Mouse (Mus musculus) heart, postnatal 14 days (tissue): ENCODE measurements around the gene Emid1. TPM values are rescaled to one million over a fixed set of nuclear protein-coding genes. Genes with fewer than 3 reads are reported as not detected.

Source experiments
- total RNA-seq, 2 experiments: library from RNA; stranded (reverse); gene quantifications; 2 replicates each; pipeline ENCODE4 v1.2.3; 2021

The Emid1 gene
- total RNA-seq, 2 experiments from 2014 or later = 4.1 to 4.6 TPM

Other genes starting within 250 kb of the Emid1 start
- under 1 TPM in 1 of 2 experiments, not detected in 1; 0.05 TPM for gene Nefh, start 204.2 kb downstream of the Emid1 start, total RNA-seq
- 10 to 100 TPM; 48.9 to 51.7 TPM for gene Ap1b1, start 165.4 kb downstream of the Emid1 start, total RNA-seq
- 1 to 10 TPM; 3.7 to 4.4 TPM for gene Rasl10a, start 94.1 kb downstream of the Emid1 start, total RNA-seq
- gene Gas2l1, start 86.9 kb downstream of the Emid1 start, total RNA-seq = 10 to 100 TPM; 17.8 to 18.7 TPM
- 10 to 100 TPM; 18.7 to 20.5 TPM for gene Rhbdd3, start 53.3 kb downstream of the Emid1 start, total RNA-seq
- gene Ewsr1, start 53.0 kb downstream of the Emid1 start, total RNA-seq = 100 to 1,000 TPM; 119 to 131 TPM
- gene Kremen1, start 109.3 kb upstream of the Emid1 start, total RNA-seq = 10 to 100 TPM; 69.9 to 70.5 TPM